Mouse (Mus musculus) inflammation-experienced regulatory T-cells (primary cell): ENCODE data around the gene Per3. TPM values are rescaled to one million over a fixed set of nuclear protein-coding genes. Genes with fewer than 3 reads are reported as not detected.

Experiments
- polyA plus RNA-seq, 2 experiments: library from polyadenylated mRNA; unstranded; fragments of 100-300 nt; shearing (Covaris generic); gene quantifications; one replicate each; pipeline ENCODE4 v1.2.1; 2017

The Per3 gene
- 1 to 10 TPM; 3.8 to 5.6 TPM for polyA plus RNA-seq

GRCm38 (mm10) chr4:151044037-151044943 is at the start of gene Per3:
Gene Per3 (minus strand): TSS chr4:151044665.

GRCm38 (mm10) chr4:151089270-151089669 is 44.8 kb upstream of the Per3 start, which contains the start of gene Gm13090:
Gene Gm13090 (plus strand): TSS chr4:151089570.

GRCm38 (mm10) chr4:151057347-151058321 is 13.2 kb upstream of the Per3 start, which contains the start of gene Vamp3:
Gene Vamp3 (minus strand): TSS chr4:151057963.

GRCm38 (mm10) chr4:150996797-150997196 is 47.7 kb downstream of the Per3 start, which contains the start of gene Uts2:
Gene Uts2 (plus strand): TSS chr4:150997097.

Other genes with a start within 250 kb of the Per3 start
- gene Errfi1, start 190.7 kb downstream of the Per3 start, polyA plus RNA-seq = 1 to 10 TPM; 8.2 to 8.9 TPM
- gene Park7, start 130.2 kb downstream of the Per3 start, polyA plus RNA-seq = 100 to 1,000 TPM; 341 to 352 TPM
- gene Tnfrsf9, start 130.1 kb downstream of the Per3 start, polyA plus RNA-seq = 100 to 1,000 TPM in 1 of 2 experiments, 10 to 100 TPM in 1; 75.3 to 370 TPM
- not detected for gene Uts2, start 47.6 kb downstream of the Per3 start, polyA plus RNA-seq
- 10 to 100 TPM; 52.0 to 62.5 TPM for gene Vamp3, start 13.3 kb upstream of the Per3 start, polyA plus RNA-seq
- gene Gm13090, start 44.9 kb upstream of the Per3 start, polyA plus RNA-seq = under 1 TPM in 1 of 2 experiments, not detected in 1; 0.22 TPM